Mouse (Mus musculus) 416B (cell line): ENCODE results near the gene Ubl7.

Source experiments
- DNase-seq: peaks from one replicate; pipeline ENCODE4 v3.0.0; 2011; ENCODE audit warnings: low read depth

Gene Ubl7

DNA sequence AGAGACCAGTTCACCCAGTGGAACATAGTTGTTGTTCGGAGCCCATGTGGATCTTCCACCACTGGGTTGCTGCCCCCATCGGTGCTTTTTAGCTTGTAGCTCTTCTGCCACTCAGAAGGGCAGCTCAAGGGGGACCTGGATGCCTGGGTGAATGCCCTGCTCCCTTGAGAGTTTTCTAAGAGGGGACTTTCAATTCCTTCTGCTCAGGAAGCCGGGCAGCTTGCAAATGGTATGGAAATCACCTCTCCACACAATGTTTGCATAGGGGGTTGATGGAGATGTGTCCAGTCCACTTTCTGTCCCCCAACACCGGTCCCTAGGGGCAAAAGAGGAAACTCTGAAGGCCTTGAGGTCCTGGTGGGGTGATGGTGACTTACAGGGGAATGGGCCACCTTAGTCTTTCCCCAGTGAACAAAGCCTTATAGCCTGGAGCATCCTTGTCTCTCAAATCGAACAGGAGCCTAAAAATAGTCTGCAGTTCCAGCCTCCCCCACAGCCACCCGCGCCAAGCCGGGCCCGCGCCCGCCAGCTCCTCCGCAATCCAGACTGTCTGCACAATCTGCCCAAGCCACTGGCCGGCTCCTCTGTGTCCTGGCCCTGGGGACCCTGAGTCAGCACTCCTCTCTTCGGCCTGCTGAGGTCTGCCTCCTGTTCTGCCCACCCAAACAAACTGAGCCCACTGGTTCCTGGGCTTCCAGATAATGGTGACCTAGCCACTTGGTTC, 56.6 kb downstream of the Ubl7 start:
- no peak for DNase-seq

DNA sequence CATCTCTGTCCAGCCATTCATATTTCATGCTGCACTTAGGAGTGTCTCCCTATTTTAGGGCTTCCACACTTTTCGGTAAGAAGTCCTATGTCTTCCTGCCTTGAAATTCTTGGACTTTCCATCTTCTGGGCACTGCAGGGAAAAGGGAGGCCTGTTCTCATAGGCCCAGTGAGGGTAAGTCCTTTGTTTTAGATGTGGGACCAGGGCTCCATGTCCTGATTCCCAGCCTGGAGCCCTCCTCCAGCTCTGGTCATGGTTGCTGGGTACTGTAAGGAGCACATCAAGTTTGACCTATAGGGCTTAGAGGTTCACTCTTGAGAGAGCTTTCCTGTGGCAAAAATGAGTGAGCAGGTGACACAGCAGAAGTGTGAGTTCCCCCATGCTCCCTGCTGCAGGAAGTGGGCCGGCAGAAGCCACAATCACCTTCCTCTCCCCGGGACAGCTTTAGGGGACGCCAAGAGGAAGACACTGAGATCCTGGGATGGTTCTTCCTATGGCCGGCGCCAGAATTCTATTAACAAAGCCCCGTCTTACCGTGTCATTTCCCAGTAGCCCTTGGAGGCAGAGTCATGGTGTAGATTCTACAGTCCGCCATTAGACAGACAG, 57.5 kb downstream of the Ubl7 start:
- peak; percentile 58 for DNase-seq

DNA sequence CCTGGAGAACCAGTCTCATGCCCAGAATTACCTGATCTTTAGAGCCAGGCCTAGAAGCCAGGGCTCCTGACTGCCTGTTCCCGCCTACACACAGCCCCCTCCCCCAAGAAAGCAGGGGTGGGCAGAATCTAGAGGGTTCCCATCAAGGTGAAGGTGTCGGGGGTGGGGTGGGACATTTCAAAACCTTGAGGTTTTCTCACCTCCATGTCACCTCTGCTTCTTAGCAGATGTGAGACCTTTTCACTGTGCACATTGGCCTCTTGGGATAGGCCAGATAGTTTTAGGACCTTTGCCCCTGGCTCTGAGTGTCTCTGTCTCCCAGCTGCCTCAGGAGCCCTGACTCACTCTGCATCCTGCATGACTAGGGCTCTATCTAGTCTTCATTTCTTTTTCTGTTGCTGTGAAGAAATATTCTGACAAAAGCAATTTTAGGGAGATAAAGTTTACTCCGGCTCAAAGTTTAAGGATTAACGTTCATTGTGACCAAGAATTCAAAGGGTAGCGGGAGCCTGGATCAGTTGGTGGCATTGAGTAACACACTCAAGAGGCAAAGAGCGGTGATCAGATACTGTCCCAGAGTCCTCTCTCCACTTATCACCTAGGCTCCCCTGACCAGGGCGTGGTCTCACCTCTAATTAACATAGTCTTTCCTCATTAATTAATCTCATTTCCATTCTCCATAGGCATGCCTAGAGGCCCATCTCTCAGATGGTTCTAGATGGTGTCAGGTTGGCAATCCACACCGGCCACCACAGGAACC, 58.2 kb downstream of the Ubl7 start:
- peak; percentile 24 for DNase-seq

DNA sequence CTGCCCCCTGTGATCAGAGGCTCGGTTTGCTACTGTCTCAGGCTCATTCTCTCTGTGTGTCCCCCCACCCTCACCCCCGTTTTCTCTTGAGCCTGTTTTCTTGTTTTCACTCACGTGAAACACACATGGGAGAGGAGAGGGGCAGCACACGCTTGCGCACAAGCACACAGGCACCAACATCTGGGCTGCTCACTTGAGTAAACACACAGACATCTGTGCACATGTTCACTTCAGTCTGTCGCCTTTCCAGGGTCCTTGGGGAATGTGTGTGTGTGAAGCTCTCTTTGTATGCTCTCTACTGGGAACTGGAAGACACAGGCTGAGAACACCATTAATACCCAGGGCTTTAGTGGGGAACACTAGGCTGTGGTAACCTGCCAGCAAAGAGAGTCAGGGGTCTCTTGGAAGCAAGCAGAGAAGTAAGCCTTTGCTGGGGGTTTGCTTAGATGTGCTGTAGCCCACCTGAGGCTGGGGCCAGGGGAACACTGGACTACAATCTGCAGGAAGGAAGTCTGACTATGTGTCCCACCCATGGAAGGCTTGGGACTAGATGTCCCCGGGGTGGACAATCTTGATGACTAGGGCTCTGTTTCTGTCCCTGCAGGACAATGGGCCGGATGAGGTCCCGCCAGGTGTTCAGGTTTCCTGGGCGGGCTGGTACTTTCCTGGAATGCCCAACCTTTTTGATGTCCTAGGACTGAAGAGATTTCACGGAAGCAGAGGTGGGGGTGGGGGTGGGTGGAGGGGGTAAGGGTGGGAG, 59.1 kb downstream of the Ubl7 start:
- no peak for DNase-seq

DNA sequence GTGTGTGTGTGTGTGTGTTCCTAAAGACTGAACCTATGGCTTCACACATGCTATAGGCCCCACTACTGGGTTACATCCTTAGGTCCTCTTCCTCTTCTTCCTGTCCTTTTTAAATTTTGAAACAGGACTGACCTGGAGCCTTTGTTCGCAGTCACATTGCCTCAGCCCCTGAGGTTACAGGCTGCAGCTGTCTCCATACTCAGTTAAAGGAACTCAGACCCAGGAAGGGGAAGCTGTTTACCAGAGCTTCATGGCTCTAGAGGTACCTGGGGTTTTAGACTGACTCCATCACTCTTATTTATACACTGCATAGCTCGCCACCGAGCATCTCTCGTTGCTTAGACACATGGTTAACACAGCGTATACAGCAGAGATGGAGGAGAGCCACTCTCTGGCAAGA, 60.6 kb downstream of the Ubl7 start:
- DNase-seq = no peak

DNA sequence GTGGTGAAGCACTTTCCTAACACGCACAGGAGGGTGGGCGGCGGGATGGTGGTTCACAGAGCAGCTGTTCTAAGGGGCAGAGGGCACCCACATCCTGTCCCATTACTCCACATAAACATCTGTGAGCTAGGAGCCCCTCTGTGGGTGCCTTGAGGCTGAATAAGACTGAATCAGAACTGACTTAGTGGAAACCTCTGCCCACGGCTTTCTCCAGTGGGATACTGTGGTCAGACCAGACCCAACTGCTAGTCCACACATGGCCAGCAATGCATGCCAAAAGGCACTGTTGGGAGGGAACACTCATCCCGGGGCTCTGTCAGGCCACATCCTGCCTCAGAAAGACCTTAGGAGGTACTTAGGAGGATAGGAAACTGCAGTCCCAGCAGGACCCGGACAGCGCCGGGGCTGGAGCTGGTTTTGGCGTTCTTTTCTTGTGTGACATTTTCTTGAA, 61.4 kb downstream of the Ubl7 start:
- DNase-seq = peak; percentile 33

DNA sequence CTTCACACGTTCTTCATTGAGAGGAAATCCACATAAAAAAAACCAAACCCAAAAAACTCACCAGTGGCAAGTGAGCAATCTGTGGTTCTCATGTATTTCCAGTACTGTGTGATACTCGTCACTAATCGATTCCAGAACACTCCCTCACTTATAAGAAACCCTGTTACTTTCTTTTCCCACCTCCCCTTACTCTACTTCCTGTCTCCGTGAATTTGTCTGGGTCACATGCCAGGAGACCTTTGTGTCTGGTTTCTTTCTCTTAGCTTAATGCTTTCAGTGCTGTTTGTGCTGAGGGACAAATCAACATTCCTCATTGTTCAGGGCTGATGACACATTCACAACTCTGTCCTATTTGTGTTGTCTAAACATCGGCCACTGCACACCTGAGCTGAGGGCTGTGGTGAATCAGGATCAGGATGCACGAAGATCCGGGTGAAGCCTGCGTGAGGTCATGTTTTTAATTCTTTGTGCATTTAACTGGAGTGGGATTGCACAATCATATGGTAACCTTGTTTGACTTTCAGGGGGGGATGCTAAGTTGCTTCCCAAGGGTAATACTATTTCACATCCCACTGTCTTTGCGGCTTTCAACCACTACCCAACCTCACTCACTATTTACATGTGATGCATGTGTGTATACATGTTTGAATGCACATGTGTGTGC, 62.1 kb downstream of the Ubl7 start:
- no peak for DNase-seq

DNA sequence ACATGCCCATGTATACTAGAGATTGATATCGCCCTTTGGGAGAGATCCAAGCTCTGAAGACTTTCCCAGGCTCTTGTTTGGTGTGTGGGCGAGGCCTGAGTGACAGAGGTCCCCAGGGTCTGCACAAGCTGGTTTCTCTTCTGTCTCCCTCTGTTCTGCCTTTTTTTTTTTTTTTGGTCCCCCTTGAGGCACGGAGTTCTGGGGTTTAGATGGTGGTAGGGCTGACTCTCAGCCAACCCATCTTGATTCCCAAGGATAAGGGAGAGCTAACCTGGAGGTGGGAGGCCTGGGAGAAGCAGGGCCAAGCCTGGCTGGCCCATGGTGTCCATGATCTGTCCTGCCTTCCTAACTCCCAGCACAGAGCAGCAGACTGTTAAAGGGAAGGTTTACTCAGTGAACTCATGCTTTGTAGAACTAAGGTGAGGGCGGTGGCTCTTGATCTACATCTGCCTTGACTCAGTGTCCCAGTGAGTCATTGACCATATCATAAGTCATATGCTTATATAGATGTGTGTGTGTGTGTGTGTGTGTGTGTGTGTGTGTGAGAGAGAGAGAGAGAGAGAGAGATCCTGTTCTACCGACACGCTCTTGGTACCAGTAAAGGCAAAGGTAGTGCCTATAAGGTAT, 62.8 kb downstream of the Ubl7 start:
- DNase-seq = no peak

DNA sequence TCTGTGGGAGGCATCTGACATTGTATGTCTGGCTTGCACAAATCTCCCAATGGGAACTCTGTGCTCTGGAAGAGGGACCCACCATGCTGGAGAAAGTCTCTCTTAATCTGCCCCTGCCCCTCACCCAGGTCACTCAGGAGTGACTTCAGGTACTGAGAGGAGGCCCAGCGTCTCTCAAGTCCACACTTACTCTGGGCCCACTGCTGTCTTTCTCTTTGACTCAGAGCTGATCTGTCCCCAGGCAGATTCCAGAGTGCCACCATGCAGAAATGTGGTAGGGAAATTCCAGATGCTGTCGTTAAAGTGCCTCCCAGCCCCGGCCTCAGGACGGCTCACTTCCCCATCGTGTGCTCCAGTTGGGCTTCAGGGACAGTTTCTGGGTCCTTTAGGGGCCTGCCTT, 63.4 kb downstream of the Ubl7 start:
- no peak for DNase-seq

DNA sequence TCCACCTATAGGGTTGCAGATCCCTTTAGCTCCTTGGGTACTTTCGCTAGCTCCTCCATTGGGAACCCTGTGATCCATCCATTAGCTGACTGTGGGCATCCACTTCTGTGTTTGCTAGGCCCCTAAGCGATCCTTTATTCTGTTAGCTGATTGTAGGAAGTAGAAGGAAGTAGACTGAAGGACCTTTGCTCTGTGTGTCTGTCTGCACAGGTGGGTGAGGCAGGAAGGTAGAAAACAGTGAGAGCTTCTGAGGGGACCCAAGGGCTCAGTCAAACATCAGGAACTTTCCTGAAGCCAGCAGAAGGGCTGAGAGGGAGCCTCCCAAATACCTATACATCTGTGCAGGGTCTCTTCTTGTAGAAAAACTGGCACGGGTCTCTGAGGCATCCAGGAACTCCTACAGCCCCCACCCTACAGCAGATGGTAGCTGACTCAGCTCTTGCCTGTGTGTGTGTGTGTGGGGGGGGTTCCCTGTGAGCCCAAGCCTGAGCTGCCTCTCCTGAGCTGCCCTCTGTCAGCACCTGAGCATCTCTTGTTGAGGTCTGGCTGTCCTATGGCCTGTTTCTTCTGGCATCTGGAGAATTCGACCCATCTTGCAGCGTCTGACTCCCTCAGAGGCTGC, 64.5 kb downstream of the Ubl7 start:
- DNase-seq = no peak

DNA sequence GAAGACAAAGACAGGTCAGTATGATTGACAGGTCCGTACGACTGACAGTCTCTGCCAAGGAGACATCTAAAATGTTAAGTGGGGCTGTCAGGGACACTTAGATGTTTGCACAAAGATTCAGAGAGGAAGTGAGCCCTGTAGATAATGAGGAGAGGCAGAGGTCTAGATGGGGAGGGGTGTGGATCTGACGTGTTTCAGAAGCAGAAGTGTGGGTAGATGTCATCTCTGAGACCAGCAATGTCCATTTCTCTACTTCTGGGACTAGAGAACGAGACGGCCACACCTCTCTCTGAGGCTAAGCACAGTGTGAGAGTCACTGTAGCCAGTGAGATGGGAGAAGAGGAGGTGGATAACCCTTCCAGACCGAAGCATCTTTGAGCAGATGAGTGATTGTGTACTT, 67.2 kb downstream of the Ubl7 start:
- no peak for DNase-seq

DNA sequence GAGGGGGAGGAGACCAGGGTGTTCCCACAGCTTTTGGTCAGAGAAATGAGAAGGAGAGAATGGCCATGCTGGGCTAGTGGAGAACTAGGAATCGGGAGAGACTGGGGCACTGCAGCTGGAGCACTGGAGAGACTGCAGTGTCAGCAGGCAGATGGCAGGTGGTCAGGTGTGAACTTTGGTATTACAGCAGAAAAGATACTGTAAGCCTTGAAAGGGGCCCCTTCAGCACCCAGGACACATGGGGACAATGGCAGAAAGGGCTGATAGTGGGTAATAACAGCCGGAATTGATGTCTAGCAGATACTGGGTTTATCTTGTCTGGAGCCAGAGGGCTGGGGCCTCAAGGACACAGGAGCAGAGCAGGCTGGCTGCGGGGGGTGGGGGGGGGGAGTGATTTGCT, 68.1 kb downstream of the Ubl7 start:
- no peak for DNase-seq
